Mouse (Mus musculus) small intestine, adult 2 months (tissue): ENCODE measurements around the gene Masp1. TPM values are rescaled to one million over a fixed set of nuclear protein-coding genes. Genes with fewer than 3 reads are reported as not detected.

Experiments
- H3K27ac ChIP-seq: fragments of 200-500 bp; 2 replicates; pipeline ENCODE4 v1.5.1; 2012; ENCODE audit warnings: low read depth, low read length, control low read depth, inconsistent platforms; ENCODE audit not compliant: insufficient read depth
- H3K27me3 ChIP-seq: fragments of 200-500 bp; 2 replicates; pipeline ENCODE4 v1.6.1; 2012; ENCODE audit warnings: mild to moderate bottlenecking, moderate library complexity, low read length, inconsistent platforms; ENCODE audit not compliant: control insufficient read depth, insufficient read depth
- H3K36me3 ChIP-seq: fragments of 200-500 bp; 2 replicates; pipeline ENCODE4 v1.6.1; 2012; ENCODE audit warnings: mild to moderate bottlenecking, low read length, control low read depth, inconsistent platforms; ENCODE audit not compliant: control insufficient read depth, insufficient read depth
- H3K4me1 ChIP-seq: fragments of 200-500 bp; 2 replicates; pipeline ENCODE4 v1.6.1; 2012; ENCODE audit warnings: low read length, inconsistent platforms, mixed read lengths; ENCODE audit not compliant: control insufficient read depth, insufficient read depth, insufficient read length
- H3K4me3 ChIP-seq: fragments of 200-500 bp; 2 replicates; pipeline ENCODE4 v1.5.1; 2012; ENCODE audit warnings: low read depth, mild to moderate bottlenecking, control low read depth, inconsistent platforms, low read length, moderate library complexity
- CTCF ChIP-seq: fragments of 200-500 bp; IDR thresholded peaks from 2 replicates; pipeline ENCODE4 v1.5.1; 2012; ENCODE audit warnings: low read depth, mild to moderate bottlenecking, control low read depth, inconsistent platforms, low read length, moderate library complexity, mixed read lengths; ENCODE audit not compliant: insufficient replicate concordance, insufficient read length; ENCODE audit errors: extremely low read depth
- POLR2A ChIP-seq: fragments of 200-500 bp; IDR thresholded peaks from 2 replicates; pipeline ENCODE4 v1.6.1; 2012; ENCODE audit warnings: low read depth, mild to moderate bottlenecking, control low read depth, inconsistent platforms, low read length, moderate library complexity
- WGBS: fragments of 180-500 bp; shearing (Covaris S2); methylation state at CpG from one replicate; pipeline ENCODE4 v1.1.7; 2018; 5-methylcytosine and 5-hydroxymethylcytosine counted together
- polyA plus RNA-seq: library from polyadenylated mRNA; depleted of rRNA; stranded (reverse); fragments of >200 nt; gene quantifications from 2 replicates; pipeline ENCODE4 v1.2.3, GENCODE M21; 2012

The Masp1 gene
- polyA plus RNA-seq, 1 experiment = 0.53 TPM

GRCm38 (mm10) chr16:23519771-23520170, 844 bp downstream of the Masp1 start:
- Histone ChIP-seq H3K4me1 (no peaks in the 10 kb centered on the region), H3K27me3 (no peaks in the 10 kb centered on the region), H3K4me3 (no peak overlapping the region), H3K36me3 (no peaks in the 10 kb centered on the region), H3K27ac (no peak overlapping the region)
- WGBS = 17% methylated on average over 1 of the region's 1 CpGs
- TF ChIP-seq CTCF = no peak
- no peak for TF ChIP-seq POLR2A

DNA sequence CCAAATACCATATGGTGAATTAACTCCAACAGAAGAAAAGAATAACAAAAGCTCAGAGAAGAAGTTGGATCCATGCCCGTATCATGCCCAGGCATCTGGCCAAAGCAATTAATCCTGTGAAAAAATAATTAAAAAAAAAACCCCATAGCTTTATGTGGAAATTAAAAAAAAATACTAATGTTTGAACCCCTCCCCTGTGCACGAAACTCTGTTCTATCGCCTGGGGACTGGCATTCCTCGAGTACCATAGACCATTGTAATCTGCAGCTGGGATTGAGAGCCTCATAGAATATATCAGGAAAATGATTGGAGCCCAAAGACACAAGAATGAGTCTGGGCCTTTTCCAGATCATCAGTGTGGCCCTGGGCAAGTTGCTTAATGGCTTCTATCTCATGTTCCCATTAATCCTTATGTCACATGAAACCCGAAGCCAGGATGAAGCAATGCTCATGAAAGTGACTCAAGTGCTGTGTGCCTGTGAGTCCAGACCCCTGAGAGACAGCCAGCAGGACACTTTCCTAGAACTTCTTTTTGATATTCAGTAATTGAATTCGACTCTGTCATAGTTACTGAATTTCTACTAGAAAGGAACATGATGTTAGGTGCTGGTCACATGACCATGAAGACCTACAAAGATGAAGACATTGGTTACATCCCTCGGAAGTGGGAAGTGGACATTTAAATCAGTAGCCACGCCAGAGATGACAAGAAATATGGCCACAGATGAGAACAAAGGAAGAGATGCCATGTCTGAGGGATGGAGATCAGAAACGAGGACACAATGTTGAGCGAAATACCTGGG, 1.8 kb downstream of the Masp1 start:
- H3K4me3 ChIP-seq = no peak overlapping the region
- H3K27me3 ChIP-seq = no peaks in the 10 kb centered on the region
- WGBS = 70% methylated on average over 10 of the region's 10 CpGs
- H3K4me1 ChIP-seq = no peaks in the 10 kb centered on the region
- H3K27ac ChIP-seq = no peak overlapping the region
- no peaks in the 10 kb centered on the region for H3K36me3 ChIP-seq
- TF ChIP-seq POLR2A = no peak
- no peak for TF ChIP-seq CTCF

DNA sequence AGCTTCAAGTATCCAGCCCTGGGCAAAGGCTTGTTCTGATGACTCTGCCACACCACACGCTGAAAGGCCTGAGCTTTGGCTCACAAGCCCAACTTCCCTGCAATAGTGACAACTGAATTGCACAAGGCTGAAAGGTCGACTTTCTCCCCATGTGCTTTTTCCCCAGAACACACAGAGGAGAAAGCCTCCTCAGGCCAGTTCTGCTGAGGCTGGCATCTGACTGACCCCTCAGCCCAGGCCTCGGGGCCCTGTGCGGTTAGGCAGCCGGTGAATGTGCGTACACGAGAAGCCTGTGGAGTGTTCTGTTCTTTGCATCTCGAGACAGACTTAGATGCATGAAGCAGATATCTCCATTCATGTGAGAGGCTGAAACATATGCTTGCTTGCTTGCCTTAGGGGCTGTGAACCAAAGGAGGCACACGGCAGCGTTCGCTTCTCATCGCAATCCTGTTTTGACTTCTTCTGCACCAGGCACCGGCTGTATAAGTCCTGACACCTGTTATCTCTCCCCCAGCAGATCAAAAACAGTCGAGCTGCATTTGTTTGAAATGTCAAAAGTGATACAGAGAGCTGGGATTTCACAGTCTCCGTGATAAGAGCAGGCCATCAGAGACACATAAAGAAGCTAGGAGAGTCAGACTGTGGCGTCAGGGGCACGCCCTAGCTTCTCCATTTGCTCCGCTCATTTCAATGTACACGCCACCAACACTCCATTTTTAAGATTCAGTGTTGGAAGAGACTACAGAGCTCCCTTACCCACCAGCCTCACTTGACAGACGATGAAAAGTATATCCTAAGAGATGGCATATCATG, 2.7 kb downstream of the Masp1 start:
- no peaks in the 10 kb centered on the region for H3K27me3 ChIP-seq
- no peaks in the 10 kb centered on the region for H3K4me1 ChIP-seq
- H3K4me3 ChIP-seq = no peak overlapping the region
- TF ChIP-seq CTCF (no peak), POLR2A (no peak)
- H3K27ac ChIP-seq = no peak overlapping the region
- H3K36me3 ChIP-seq = no peaks in the 10 kb centered on the region
- WGBS = 64% methylated on average over 20 of the region's 20 CpGs

- WGBS = 73% methylated on average over 5 of the region's 5 CpGs
- H3K4me1 ChIP-seq = no peaks in the 10 kb centered on the region
- H3K27ac ChIP-seq = no peak overlapping the region
- H3K27me3 ChIP-seq = no peaks in the 10 kb centered on the region
- TF ChIP-seq POLR2A = no peak
- no peak for TF ChIP-seq CTCF
- H3K36me3 ChIP-seq = no peaks in the 10 kb centered on the region
- H3K4me3 ChIP-seq = no peak overlapping the region
Observed at GRCm38 (mm10) chr16:23517230-23517629, 3.4 kb downstream of the Masp1 start.

DNA sequence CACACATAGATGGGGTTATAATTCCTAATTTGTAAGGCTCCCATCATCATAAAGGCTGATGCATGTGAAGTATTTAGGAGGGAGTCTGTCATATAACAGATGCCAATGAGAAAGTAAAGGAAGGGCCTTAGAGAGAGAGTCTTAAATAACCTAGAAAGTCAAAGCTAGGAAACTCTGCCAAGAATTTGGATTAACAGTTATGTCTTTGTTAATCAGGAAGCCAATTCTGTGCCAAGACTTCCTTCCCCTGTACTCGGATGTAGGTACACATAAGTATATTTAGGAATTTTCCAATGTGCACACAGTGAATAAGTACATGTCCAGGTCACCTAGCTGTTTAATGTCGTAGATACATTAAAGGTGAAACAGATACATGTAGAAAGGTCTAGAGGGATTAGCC, 4.0 kb downstream of the Masp1 start:
- Histone ChIP-seq H3K4me3 (no peak overlapping the region), H3K4me1 (no peaks in the 10 kb centered on the region), H3K36me3 (no peaks in the 10 kb centered on the region), H3K27ac (no peak overlapping the region), H3K27me3 (no peaks in the 10 kb centered on the region)
- TF ChIP-seq POLR2A (no peak), CTCF (no peak)
- WGBS = 43% methylated on average over 2 of the region's 2 CpGs

DNA sequence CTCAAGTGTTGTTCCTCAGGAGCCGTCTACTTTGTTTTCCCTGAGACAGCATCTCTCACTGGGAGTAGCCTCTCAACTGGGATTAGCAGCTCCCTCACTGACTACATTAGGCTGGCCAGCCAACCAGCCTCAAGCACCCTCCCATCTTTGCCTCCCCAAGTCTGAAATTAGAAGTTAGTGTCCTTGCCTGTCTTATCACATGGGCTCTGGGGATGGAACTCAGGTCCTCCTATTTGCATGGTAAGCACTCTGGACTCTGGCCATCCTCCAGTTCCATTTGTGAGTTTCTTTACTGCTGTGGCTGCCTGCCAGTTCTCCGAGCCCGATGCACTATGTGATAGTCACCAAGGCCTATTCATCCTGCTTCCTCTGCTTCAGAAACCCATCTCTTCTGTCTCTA, 4.8 kb downstream of the Masp1 start:
- TF ChIP-seq POLR2A (no peak), CTCF (no peak)
- Histone ChIP-seq H3K27me3 (no peaks in the 10 kb centered on the region), H3K36me3 (no peaks in the 10 kb centered on the region), H3K4me1 (no peaks in the 10 kb centered on the region), H3K27ac (no peak overlapping the region), H3K4me3 (no peak overlapping the region)
- 34% methylated on average over 3 of the region's 3 CpGs for WGBS

DNA sequence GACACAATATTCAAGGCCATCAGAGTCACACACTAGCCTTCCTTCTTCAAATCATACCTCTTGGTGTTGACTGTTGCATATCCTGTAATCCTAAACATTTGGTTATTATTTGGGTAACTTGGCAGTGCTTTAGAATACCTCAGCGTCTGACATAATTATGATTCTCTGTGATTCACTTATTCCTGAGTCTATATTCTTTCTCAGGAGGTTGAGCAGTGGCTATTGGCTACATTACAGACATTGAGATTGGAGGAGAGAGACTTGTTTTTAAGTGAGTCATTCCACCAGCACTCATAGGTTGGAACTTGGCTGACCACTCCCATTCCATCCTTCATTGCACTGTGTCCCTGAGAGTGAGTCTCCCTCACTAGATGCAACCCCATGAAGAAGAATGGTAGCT, 7.2 kb downstream of the Masp1 start:
- 87% methylated on average over 1 of the region's 1 CpGs for WGBS
- Histone ChIP-seq H3K27ac (no peak overlapping the region), H3K4me3 (no peak overlapping the region), H3K27me3 (no peaks in the 10 kb centered on the region), H3K36me3 (no peaks in the 10 kb centered on the region), H3K4me1 (no peaks in the 10 kb centered on the region)
- TF ChIP-seq POLR2A (no peak), CTCF (no peak)
